Mouse (Mus musculus) heart, postnatal 0 days (tissue): Measurements from ENCODE around the gene Armc12. TPM values are rescaled to one million over a fixed set of nuclear protein-coding genes. Genes with fewer than 3 reads are reported as not detected.

Experiments used
- ATAC-seq: fragments of 200-750 bp; cut with Nextera tagmentation; 2 replicates; pipeline ENCODE4 v1.8.0; 2017; ENCODE audit warnings: low read depth, moderate number of reproducible peaks, moderate library complexity; ENCODE audit not compliant: insufficient read depth
- DNase-seq: peaks from one replicate; pipeline ENCODE4 v3.0.0-alpha.2; 2016; ENCODE audit warnings: low spot score
- H3K27ac ChIP-seq: fragments of 300-500 bp; sonication (generic); 2 replicates; pipeline ENCODE4 v1.5.1; 2014; ENCODE audit warnings: low read depth, mild to moderate bottlenecking
- H3K27me3 ChIP-seq: fragments of 300-500 bp; sonication (generic); 2 replicates; pipeline ENCODE4 v1.6.1; 2014; ENCODE audit warnings: low read length, mixed read lengths; ENCODE audit not compliant: control insufficient read depth, insufficient read depth
- H3K36me3 ChIP-seq: fragments of 300-500 bp; sonication (generic); replicated peaks from 2 replicates; pipeline ENCODE4 v1.6.1; 2014; ENCODE audit warnings: low read length, mixed read lengths; ENCODE audit not compliant: control insufficient read depth, insufficient read depth
- H3K4me1 ChIP-seq: fragments of 300-500 bp; sonication (generic); 2 replicates; pipeline ENCODE4 v1.6.1; 2014; ENCODE audit warnings: antibody characterized with exemption; ENCODE audit not compliant: control insufficient read depth, insufficient read depth
- H3K4me2 ChIP-seq: fragments of 300-500 bp; sonication (generic); 2 replicates; pipeline ENCODE4 v1.6.1; 2014; ENCODE audit warnings: low read depth, mild to moderate bottlenecking, low read length, moderate library complexity
- H3K4me3 ChIP-seq: fragments of 300-500 bp; sonication (generic); 2 replicates; pipeline ENCODE4 v1.5.1; 2014; ENCODE audit warnings: low read depth, low read length
- H3K9ac ChIP-seq: fragments of 300-500 bp; sonication (generic); replicated peaks from 2 replicates; pipeline ENCODE4 v1.6.1; 2014; ENCODE audit warnings: low read depth, low read length, mixed read lengths
- H3K9me3 ChIP-seq: fragments of 300-500 bp; sonication (generic); replicated peaks from 2 replicates; pipeline ENCODE4 v1.6.1; 2016; ENCODE audit warnings: low read length; ENCODE audit not compliant: control insufficient read depth
- CTCF ChIP-seq: IDR thresholded peaks from 2 replicates; pipeline ENCODE4 v1.5.1; 2016; ENCODE audit warnings: antibody characterized with exemption, control low read depth, low read depth
- EP300 ChIP-seq: IDR thresholded peaks from 2 replicates; pipeline ENCODE4 v1.6.1; 2016; ENCODE audit warnings: antibody characterized with exemption, low read depth
- WGBS: fragments of 180-500 bp; shearing (Covaris S2); extraction: QIAGEN DNeasy Blood & Tissue Kit; methylation state at CpG from one replicate; pipeline ENCODE4 v1.1.7; 2014; 5-methylcytosine and 5-hydroxymethylcytosine counted together
- polyA plus RNA-seq: library from polyadenylated mRNA; unstranded; fragments of >200 nt; fragmentation: Nextera tagmentation; extraction: Ambion mirVana; gene quantifications from 2 replicates; pipeline ENCODE4 v1.2.1, GENCODE M21; 2015
- total RNA-seq: library from RNA; depleted of rRNA; stranded (reverse); fragments of >200 nt; gene quantifications from 2 replicates; pipeline ENCODE4 v1.2.3, GENCODE M21; 2014; ENCODE audit warnings: low replicate concordance

Gene Armc12
- total and polyA plus RNA-seq, 2 experiments from 2014 or later, result not detected

DNA sequence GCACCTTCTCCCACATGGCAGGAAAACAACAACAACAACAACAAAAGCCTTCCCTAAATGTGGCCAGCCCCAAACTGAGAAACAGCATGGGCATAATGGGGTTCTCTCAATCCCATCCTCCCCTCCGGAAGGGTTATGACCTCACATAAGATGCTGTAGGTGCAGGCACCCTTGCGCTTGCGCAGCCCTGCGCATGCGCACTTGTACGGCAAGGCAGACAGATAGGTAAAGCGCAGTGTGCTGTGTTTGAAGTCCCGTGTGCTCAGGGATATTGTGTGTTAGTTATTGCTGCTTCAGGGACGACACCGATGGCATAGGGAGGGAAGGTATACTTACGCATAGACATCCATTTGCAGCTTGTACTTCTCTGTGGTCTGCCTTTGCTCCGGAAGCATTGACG is 2.7 kb downstream of the Armc12 start:
- WGBS, result 83% methylated on average over 13 of the region's 13 CpGs

DNA sequence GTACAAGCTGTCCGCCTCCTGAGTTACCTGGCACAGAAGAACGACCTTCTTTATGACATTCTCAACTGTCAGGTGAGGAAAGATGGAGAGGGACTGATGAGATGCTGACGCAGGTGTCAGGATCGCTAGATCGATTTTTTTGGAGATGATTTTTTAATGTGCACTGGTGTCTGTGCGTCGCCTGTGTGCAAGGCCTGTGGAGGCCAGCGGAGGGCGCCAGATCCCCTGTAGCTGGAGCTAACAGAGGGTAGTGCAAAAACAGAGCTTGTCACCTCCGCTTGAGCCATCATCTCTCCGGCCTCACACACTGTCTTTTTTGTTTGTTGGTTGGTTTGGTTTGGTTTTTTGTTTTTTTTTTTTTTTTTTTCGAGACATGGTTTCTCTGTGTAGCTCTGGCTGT is 7.3 kb downstream of the Armc12 start:
- 51% methylated on average over 12 of the region's 12 CpGs for WGBS
- no peak for ATAC-seq
- no peak overlapping the region for H3K4me3 ChIP-seq

More for the DNA sequence above, 2.7 kb downstream of the Armc12 start:
- ATAC-seq, result no peak
- Histone ChIP-seq H3K27ac (no peak overlapping the region), H3K36me3 (no peaks in the 10 kb centered on the region), H3K4me3 (no peak overlapping the region), H3K9ac (no peak overlapping the region), H3K27me3 (0 out of 2 replicates have a peak, but pooled peaks cover 6% of the 10 kb centered on the region), H3K4me2 (no peak overlapping the region), H3K9me3 (no peaks in the 10 kb centered on the region), H3K4me1 (no peaks in the 10 kb centered on the region)
- TF ChIP-seq CTCF (no peak), EP300 (no peak)
- no peak for DNase-seq

DNA sequence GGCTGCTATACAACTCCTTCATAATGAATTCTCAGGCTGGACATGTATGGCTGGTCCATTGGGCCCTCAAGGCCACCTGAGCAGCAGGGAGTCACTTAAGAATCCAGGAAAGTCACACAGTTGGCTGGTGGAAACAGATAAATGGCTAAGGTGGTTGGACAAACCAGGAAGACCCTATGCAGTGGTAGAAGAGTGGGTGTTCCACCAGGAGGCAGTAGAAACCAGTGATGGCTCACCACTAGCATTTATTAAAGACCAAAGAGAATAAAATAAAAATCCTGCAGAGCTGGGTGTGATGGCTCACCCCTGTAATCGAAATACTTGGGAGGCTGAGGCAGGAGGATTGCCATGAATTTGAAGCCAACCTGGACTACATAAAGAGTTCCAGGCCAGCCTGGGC is 16.3 kb downstream of the Armc12 start:
- no peak overlapping the region for H3K4me3 ChIP-seq
- 52% methylated on average over 1 of the region's 1 CpGs for WGBS
- no peak for ATAC-seq
- no peaks in the 10 kb centered on the region for H3K27me3 ChIP-seq
- H3K9me3 ChIP-seq, result no peaks in the 10 kb centered on the region
- H3K4me1 ChIP-seq, result no peaks in the 10 kb centered on the region
- DNase-seq, result no peak
- H3K36me3 ChIP-seq, result no peaks in the 10 kb centered on the region
- no peak overlapping the region for H3K4me2 ChIP-seq
- no peak overlapping the region for H3K9ac ChIP-seq
- TF ChIP-seq CTCF, result no peak
- H3K27ac ChIP-seq, result no peak overlapping the region

More for the DNA sequence above, 7.3 kb downstream of the Armc12 start:
- no peaks in the 10 kb centered on the region for H3K4me1 ChIP-seq
- no peaks in the 10 kb centered on the region for H3K27me3 ChIP-seq
- H3K27ac ChIP-seq, result no peak overlapping the region
- no peak overlapping the region for H3K9ac ChIP-seq
- H3K9me3 ChIP-seq, result 0 out of 2 replicates have a peak, but pooled peaks cover 6% of the 10 kb centered on the region
- no peaks in the 10 kb centered on the region for H3K36me3 ChIP-seq
- TF ChIP-seq EP300 (no peak), CTCF (no peak)
- H3K4me2 ChIP-seq, result no peak overlapping the region
- DNase-seq, result no peak

DNA sequence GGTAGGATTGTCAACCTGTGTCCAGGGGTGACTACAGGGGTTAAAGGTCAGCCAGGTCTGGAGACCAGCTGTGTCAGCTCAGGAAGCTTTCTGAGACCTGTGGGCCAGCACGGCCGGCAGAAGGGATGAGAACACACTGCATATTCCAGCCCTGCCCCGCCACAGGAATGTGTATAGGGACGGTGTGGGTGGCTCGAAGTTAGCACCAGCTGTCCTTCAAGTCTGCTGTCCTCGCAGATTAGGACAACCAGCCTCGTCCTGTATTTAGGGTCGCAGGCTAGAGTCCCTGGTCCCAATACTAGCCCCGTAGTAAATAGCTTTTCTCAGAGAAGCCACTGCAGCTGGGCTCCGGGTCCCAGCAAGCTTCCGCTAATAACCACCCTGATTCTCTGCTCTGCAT is 17.9 kb downstream of the Armc12 start:
- Histone ChIP-seq H3K4me3 (no peak overlapping the region), H3K9me3 (no peaks in the 10 kb centered on the region), H3K36me3 (no peaks in the 10 kb centered on the region), H3K4me2 (no peak overlapping the region), H3K27ac (no peak overlapping the region), H3K9ac (no peak overlapping the region), H3K27me3 (no peaks in the 10 kb centered on the region), H3K4me1 (no peaks in the 10 kb centered on the region)
- WGBS, result 60% methylated on average over 11 of the region's 11 CpGs
- DNase-seq (no peak), ATAC-seq (no peak)
- TF ChIP-seq EP300, result no peak
- TF ChIP-seq CTCF, result no peak

DNA sequence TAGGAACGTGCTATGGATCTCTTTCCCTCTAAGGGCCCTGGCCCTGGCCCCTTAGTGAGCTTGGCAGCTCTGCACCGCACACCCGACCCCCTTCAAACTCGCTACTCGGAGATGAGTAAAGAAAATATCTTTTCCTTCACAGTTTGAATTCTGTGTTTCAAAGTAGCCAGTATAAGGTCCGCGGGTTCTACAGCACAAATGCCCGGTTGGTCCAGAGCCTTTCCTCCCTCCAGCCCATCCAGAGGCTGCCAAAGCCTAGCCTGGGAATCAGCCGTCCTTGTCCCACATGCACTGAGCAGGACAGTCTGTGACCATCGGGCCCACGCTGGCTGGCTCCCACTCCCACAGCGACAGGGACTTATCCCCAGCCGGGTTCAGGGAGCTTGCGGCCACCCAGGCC is 18.5 kb downstream of the Armc12 start, which contains the start of gene Clpsl2:
TSS of gene Clpsl2 (plus strand) at position 301 of the 400 bp plus-strand sequence.
- ATAC-seq (no peak), DNase-seq (no peak)
- no peak for TF ChIP-seq EP300
- TF ChIP-seq CTCF, result no peak
- no peak within 1 kb of the TSS for H3K4me2 ChIP-seq
- no peaks in the 10 kb centered on the region for H3K27me3 ChIP-seq
- H3K4me1 ChIP-seq, result no peaks in the 10 kb centered on the region
- 69% methylated on average over 14 of the region's 14 CpGs for WGBS
- H3K9me3 ChIP-seq, result no peaks in the 10 kb centered on the region
- H3K4me3 ChIP-seq, result no peak within 1 kb of the TSS
- no peaks in the 10 kb centered on the region for H3K36me3 ChIP-seq
- no peak within 1 kb of the TSS for H3K9ac ChIP-seq
- H3K27ac ChIP-seq, result no peak within 1 kb of the TSS
